Mouse (Mus musculus) stomach, adult 2 months (tissue): ENCODE measurements around the gene A930033H14Rik. TPM values are rescaled to one million over a fixed set of nuclear protein-coding genes. Genes with fewer than 3 reads are reported as not detected.

Experiments used
- polyA plus RNA-seq: library from polyadenylated mRNA; depleted of rRNA; stranded (reverse); fragments of >200 nt; gene quantifications from 2 replicates; pipeline ENCODE4 v1.2.3, GENCODE M21; 2012; rRNA removed

Gene A930033H14Rik
- polyA plus RNA-seq, result 0.10 and 0.15 TPM in 2 replicates

GRCm38 (mm10) chr10:69212542-69213440, at the start of gene A930033H14Rik:
A930033H14Rik (minus strand) TSS chr10:69213098.

Other genes starting within 250 kb of the A930033H14Rik start
- 5.1 and 6.3 TPM in 2 replicates for gene Rhobtb1, start 61.7 kb downstream of the A930033H14Rik start, polyA plus RNA-seq
- 9.6 and 10.2 TPM in 2 replicates for gene Cdk1, start 139.8 kb upstream of the A930033H14Rik start, polyA plus RNA-seq
- gene Ank3, start 185.7 kb upstream of the A930033H14Rik start, polyA plus RNA-seq, result 3.3 and 6.5 TPM in 2 replicates